Mouse (Mus musculus): ENCODE results near the gene Slc44a3.

DNA sequence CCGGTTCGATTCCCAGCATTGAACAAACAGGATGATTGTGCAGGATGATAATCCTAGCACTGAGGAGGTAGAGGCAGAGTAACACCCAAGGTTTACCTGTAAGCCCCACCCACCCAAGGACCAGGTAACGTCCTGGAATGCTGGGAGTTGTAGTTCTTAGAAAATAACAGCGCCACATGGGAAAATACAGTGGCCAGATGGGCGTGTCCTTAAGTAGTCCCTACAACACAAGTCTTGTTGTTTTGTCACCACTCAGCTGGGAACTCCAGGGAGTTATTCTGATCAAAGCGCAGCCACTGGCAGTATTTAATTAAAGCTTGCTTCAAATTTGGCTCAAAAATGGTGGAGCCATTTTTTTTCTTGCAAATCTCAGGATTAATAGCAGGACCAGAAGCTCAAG lies 44.2 kb upstream of the Slc44a3 start:
- TF ChIP-seq CTCF (IDR thresholded peaks at IDR 0.05; ENCODE audit: low read depth) (no peak), EP300 (IDR thresholded peaks at IDR 0.05; ENCODE audit: low read depth) (no peak)
